Mouse (Mus musculus) forebrain, embryonic 16.5 days (tissue): Measurements from ENCODE around the gene Ralbp1. TPM values are rescaled to one million over a fixed set of nuclear protein-coding genes. Genes with fewer than 3 reads are reported as not detected.

Experiments
- ATAC-seq: fragments of 200-750 bp; cut with Nextera tagmentation; 2 replicates; pipeline ENCODE4 v1.8.0; 2017; ENCODE audit warnings: mild to moderate bottlenecking, moderate library complexity
- H3K27ac ChIP-seq: fragments of 300-500 bp; sonication (generic); 2 replicates; pipeline ENCODE4 v1.5.1; 2014; ENCODE audit warnings: low read length, control low read depth
- H3K27me3 ChIP-seq: fragments of 300-500 bp; sonication (generic); replicated peaks from 2 replicates; pipeline ENCODE4 v1.6.1; 2014; ENCODE audit warnings: low read length; ENCODE audit not compliant: control insufficient read depth, insufficient read depth
- H3K36me3 ChIP-seq: fragments of 300-500 bp; sonication (generic); 2 replicates; pipeline ENCODE4 v1.6.1; 2014; ENCODE audit not compliant: control insufficient read depth, insufficient read depth
- H3K4me1 ChIP-seq: fragments of 300-500 bp; sonication (generic); replicated peaks from 2 replicates; pipeline ENCODE4 v1.6.1; 2014; ENCODE audit warnings: low read length; ENCODE audit not compliant: control insufficient read depth, insufficient read depth
- H3K4me2 ChIP-seq: fragments of 300-500 bp; sonication (generic); 2 replicates; pipeline ENCODE4 v1.6.1; 2014; ENCODE audit warnings: mild to moderate bottlenecking, low read length, control low read depth
- H3K4me3 ChIP-seq: fragments of 300-500 bp; sonication (generic); replicated peaks from 2 replicates; pipeline ENCODE4 v1.5.1; 2014; ENCODE audit warnings: mild to moderate bottlenecking, low read length, control low read depth
- H3K9ac ChIP-seq: fragments of 300-500 bp; sonication (generic); replicated peaks from 2 replicates; pipeline ENCODE4 v1.6.1; 2014; ENCODE audit warnings: low read depth, low read length, control low read depth
- H3K9me3 ChIP-seq: fragments of 300-500 bp; sonication (generic); 2 replicates; pipeline ENCODE4 v1.6.1; 2016; ENCODE audit warnings: low read length; ENCODE audit not compliant: control insufficient read depth
- WGBS: fragments of 180-500 bp; shearing (Covaris S2); extraction: QIAGEN DNeasy Blood & Tissue Kit; methylation state at CpG from one replicate; pipeline ENCODE4 v1.1.7; 2014; 5-methylcytosine and 5-hydroxymethylcytosine counted together
- polyA plus RNA-seq: library from polyadenylated mRNA; unstranded; fragments of >200 nt; fragmentation: Nextera tagmentation; extraction: Ambion mirVana; gene quantifications from 2 replicates; pipeline ENCODE4 v1.2.1, GENCODE M21; 2015

Ralbp1 gene
- polyA plus RNA-seq, 1 experiment from 2014 or later = 55.6 TPM

GRCm38 (mm10) chr17:65877026-65877425 is 8.6 kb downstream of the Ralbp1 start:
- H3K27ac ChIP-seq = no peak overlapping the region
- ATAC-seq = no peak

DNA sequence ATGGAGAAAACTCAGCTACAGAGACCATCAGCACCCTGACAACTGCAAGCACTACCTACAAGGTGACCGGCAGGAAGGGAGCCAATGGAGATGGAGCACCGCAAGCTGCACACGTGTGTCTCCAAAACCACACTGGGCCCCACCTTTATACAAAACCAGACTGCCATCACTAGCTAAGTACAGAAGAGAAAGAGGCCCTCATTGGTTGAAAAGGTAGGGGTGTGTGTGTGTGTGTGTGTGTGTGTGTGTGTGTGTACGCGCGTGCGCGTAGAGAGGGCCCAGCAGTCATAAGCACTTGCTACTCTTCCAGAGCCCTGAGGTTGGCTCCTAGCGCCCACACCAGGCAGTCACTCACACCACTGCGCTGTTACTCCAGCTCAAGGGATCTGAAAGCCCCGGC is 11.8 kb downstream of the Ralbp1 start:
- no peak overlapping the region for H3K27ac ChIP-seq
- no peaks in the 10 kb centered on the region for H3K27me3 ChIP-seq
- 92% methylated on average over 11 of the region's 11 CpGs for WGBS
- H3K4me1 ChIP-seq = peaks cover 5% of the 10 kb centered on the region; the same call in 1 of the 2 replicates
- no peak overlapping the region for H3K4me2 ChIP-seq
- no peak for ATAC-seq
- no peaks in the 10 kb centered on the region for H3K9me3 ChIP-seq
- H3K36me3 ChIP-seq = no peaks in the 10 kb centered on the region
- no peak overlapping the region for H3K4me3 ChIP-seq
- no peak overlapping the region for H3K9ac ChIP-seq

More at GRCm38 (mm10) chr17:65877026-65877425, 8.6 kb downstream of the Ralbp1 start:
- no peak overlapping the region for H3K4me3 ChIP-seq
- H3K4me2 ChIP-seq = no peak overlapping the region
- peaks cover 4% of the 10 kb centered on the region; the same call in 1 of the 2 replicates for H3K4me1 ChIP-seq
- no peaks in the 10 kb centered on the region for H3K27me3 ChIP-seq
- H3K36me3 ChIP-seq = no peaks in the 10 kb centered on the region
- no peaks in the 10 kb centered on the region for H3K9me3 ChIP-seq
- WGBS = 90% methylated on average over 6 of the region's 6 CpGs
- H3K9ac ChIP-seq = no peak overlapping the region

DNA sequence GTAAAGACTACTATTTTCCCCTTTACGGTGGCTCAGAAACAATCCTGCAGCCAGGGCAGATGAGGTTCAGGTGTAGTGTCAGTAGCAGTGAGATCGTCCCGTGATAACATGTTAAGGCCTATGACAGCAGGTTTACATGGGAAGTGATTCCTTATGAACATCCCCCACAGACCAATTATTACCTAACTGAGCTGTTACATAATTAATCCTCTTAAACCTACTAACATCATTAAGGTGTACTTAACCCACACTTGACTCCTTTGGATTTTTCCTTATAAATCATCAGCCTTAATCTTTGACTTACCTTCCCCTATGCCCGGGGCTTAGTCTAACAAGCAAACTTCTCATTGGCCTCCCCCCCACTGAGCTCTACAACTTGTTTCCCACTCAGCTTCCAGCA is 12.4 kb downstream of the Ralbp1 start:
- Histone ChIP-seq H3K9ac (no peak overlapping the region), H3K9me3 (no peaks in the 10 kb centered on the region), H3K4me2 (no peak overlapping the region), H3K4me3 (no peak overlapping the region), H3K27ac (no peak overlapping the region), H3K4me1 (peaks cover 5% of the 10 kb centered on the region; the same call in 1 of the 2 replicates), H3K27me3 (no peaks in the 10 kb centered on the region), H3K36me3 (no peaks in the 10 kb centered on the region)
- 80% methylated on average over 4 of the region's 4 CpGs for WGBS
- no peak for ATAC-seq

DNA sequence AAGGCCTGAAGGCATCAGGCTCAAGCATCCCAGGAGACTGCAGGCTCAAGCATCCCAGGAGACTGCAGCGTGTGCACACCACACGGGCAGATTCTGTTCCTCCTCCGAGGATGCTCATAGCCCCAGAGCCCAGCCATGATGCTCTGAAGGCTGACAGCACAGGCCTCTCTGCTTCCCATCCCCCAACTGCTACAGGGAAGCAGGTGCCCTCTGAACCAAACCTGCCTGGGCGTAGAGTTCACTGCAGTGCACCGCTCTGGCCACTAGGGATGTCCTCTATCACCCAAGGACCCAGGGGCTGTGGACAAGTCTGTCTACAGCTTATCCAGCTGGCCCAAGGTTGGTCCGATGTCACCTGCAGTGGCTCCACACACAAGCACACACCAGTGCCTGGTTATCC is 12.9 kb downstream of the Ralbp1 start:
- peaks cover 5% of the 10 kb centered on the region; the same call in 1 of the 2 replicates for H3K4me1 ChIP-seq
- H3K27ac ChIP-seq = no peak overlapping the region
- no peaks in the 10 kb centered on the region for H3K9me3 ChIP-seq
- no peak overlapping the region for H3K4me3 ChIP-seq
- no peaks in the 10 kb centered on the region for H3K27me3 ChIP-seq
- no peak for ATAC-seq
- no peak overlapping the region for H3K9ac ChIP-seq
- no peak overlapping the region for H3K4me2 ChIP-seq
- whole genome bisulfite sequencing = 40% methylated on average over 6 of the region's 6 CpGs
- no peaks in the 10 kb centered on the region for H3K36me3 ChIP-seq

GRCm38 (mm10) chr17:65872051-65872450 is 13.5 kb downstream of the Ralbp1 start:
- Histone ChIP-seq H3K4me3 (no peak overlapping the region), H3K4me1 (peaks cover 5% of the 10 kb centered on the region; the same call in 1 of the 2 replicates), H3K9me3 (no peaks in the 10 kb centered on the region), H3K36me3 (no peaks in the 10 kb centered on the region), H3K27me3 (no peaks in the 10 kb centered on the region), H3K9ac (no peak overlapping the region), H3K27ac (no peak overlapping the region), H3K4me2 (no peak overlapping the region)
- ATAC-seq = no peak
- 64% methylated on average over 6 of the region's 6 CpGs for WGBS

GRCm38 (mm10) chr17:65871641-65872041 is 14.0 kb downstream of the Ralbp1 start:
- H3K27me3 ChIP-seq = no peaks in the 10 kb centered on the region
- ATAC-seq = no peak; the same call in 1 of the 2 replicates
- H3K27ac ChIP-seq = no peak overlapping the region
- H3K4me2 ChIP-seq = no peak overlapping the region
- WGBS = 23% methylated on average over 5 of the region's 5 CpGs
- no peak overlapping the region for H3K4me3 ChIP-seq
- no peaks in the 10 kb centered on the region for H3K9me3 ChIP-seq
- no peaks in the 10 kb centered on the region for H3K36me3 ChIP-seq
- peaks cover 5% of the 10 kb centered on the region; the same call in 1 of the 2 replicates for H3K4me1 ChIP-seq
- no peak overlapping the region for H3K9ac ChIP-seq

DNA sequence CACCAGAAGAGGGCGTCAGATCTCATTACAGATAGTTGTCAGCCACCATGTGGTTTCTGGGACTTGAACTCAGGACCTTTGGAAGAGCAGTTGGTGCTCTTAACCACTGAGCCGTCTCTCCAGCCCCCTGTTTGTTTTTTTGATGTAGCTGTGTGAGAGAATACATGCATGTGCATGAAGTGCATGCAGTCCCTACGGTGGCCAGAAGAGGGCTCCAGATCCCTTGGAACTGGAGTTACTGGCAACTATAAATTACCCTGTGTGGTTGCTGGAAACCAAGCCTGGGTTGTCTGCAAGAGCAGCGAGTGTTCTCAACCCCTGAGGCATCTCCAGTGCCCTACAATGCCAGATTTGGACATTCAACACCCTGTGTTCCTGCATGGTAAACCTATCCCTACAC is 15.5 kb downstream of the Ralbp1 start:
- Histone ChIP-seq H3K27ac (no peak overlapping the region), H3K4me2 (no peak overlapping the region), H3K27me3 (no peaks in the 10 kb centered on the region), H3K4me3 (no peak overlapping the region), H3K4me1 (peaks cover 5% of the 10 kb centered on the region; the same call in 1 of the 2 replicates), H3K36me3 (no peaks in the 10 kb centered on the region), H3K9me3 (no peaks in the 10 kb centered on the region), H3K9ac (no peak overlapping the region)
- ATAC-seq = no peak
- 33% methylated on average over 4 of the region's 4 CpGs for WGBS

- WGBS = 87% methylated on average over 10 of the region's 10 CpGs
- no peak for ATAC-seq
- no peak overlapping the region for H3K9ac ChIP-seq
- H3K36me3 ChIP-seq = no peaks in the 10 kb centered on the region
- H3K27ac ChIP-seq = no peak overlapping the region
- no peak overlapping the region for H3K4me3 ChIP-seq
- H3K9me3 ChIP-seq = no peaks in the 10 kb centered on the region
- no peak overlapping the region for H3K4me2 ChIP-seq
- no peaks in the 10 kb centered on the region for H3K27me3 ChIP-seq
- H3K4me1 ChIP-seq = peaks cover 5% of the 10 kb centered on the region; the same call in 1 of the 2 replicates
Observed at GRCm38 (mm10) chr17:65869720-65870119, 15.9 kb downstream of the Ralbp1 start.

DNA sequence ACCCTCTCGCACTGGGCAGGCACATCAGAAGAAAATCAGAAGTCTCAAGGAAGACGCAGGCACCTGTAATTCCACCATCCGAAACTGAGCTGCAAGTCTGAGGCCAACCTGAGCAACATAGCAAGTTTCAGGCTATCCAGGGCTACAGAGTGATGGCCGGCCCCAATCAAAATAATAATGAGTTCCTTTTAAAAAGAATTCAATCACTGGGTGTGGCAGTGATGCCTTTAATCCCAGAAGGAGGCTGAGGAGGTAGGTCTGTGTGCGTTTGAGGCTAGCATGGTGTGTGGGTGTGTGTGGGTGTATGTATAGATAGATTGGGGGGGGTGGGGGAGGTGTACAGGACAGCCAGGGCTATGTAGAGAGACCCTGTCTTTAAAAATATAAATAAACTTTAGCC is 17.6 kb downstream of the Ralbp1 start:
- Histone ChIP-seq H3K36me3 (peaks cover 5% of the 10 kb centered on the region; the same call in 1 of the 2 replicates), H3K27ac (no peak overlapping the region), H3K4me3 (no peak overlapping the region), H3K4me2 (no peak overlapping the region), H3K9me3 (no peaks in the 10 kb centered on the region), H3K4me1 (peaks cover 5% of the 10 kb centered on the region; the same call in 1 of the 2 replicates), H3K9ac (no peak overlapping the region), H3K27me3 (no peaks in the 10 kb centered on the region)
- WGBS = 84% methylated on average over 5 of the region's 5 CpGs
- no peak for ATAC-seq

GRCm38 (mm10) chr17:65866201-65866600 is 19.4 kb downstream of the Ralbp1 start:
- no peaks in the 10 kb centered on the region for H3K4me1 ChIP-seq
- no peak overlapping the region for H3K27ac ChIP-seq
- H3K36me3 ChIP-seq = peaks cover 7% of the 10 kb centered on the region; the same call in 1 of the 2 replicates
- H3K4me3 ChIP-seq = no peak overlapping the region
- no peak for ATAC-seq
- H3K9me3 ChIP-seq = no peaks in the 10 kb centered on the region
- 92% methylated on average over 3 of the region's 3 CpGs for WGBS
- H3K27me3 ChIP-seq = no peaks in the 10 kb centered on the region
- H3K9ac ChIP-seq = no peak overlapping the region
- H3K4me2 ChIP-seq = no peak overlapping the region
